ENCODE assay signal across 20 mouse cellular contexts in the genomic region with DNA sequence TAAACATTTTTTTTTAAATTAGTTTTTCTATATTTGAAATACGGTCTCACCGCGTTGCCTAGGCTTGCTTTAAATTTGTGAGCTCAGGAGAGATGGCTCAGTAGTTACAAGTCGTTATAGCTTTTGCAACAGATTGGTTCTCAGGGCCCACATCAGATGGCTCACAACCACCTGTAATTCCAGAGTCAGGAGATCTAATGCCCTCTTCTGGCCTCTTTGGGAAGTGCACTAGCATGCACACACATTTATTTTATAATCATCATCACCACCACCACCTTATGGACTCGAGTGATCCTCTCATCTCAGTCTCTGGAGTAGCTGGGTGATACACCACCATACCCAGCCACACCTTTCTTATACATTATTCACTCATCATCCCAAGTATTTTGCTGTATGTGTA.
A peak's percentile ranks its signal among the peaks of the same experiment; 100 is the strongest.
DNase-seq lines count a peak whose midpoint lies in the region; ATAC-seq and TF ChIP-seq lines count a peak whose summit lies in the region.
"Had no signal": no experiment of that assay in that cellular context is flagged by ENCODE, and none has a peak within 500 bp of the region (broad histone marks: within the 10 kb centered on the region; RNA-seq: fewer than 3 reads in every experiment).

No protein-coding gene starts in this region.

- H3K4me3 ChIP-seq in intestine, embryonic 14.5 days (ENCODE audit: low read depth, low read length): no peak overlapping the region
- H3K4me3 ChIP-seq in intestine, embryonic 15.5 days (replicated peaks): no peak overlapping the region
- H3K4me3 ChIP-seq in midbrain, embryonic 10.5 days: no peak overlapping the region
- no peak overlapping the region for H3K4me3 ChIP-seq in midbrain, embryonic 11.5 days (ENCODE audit: low read depth, low read length)
- H3K4me3 ChIP-seq in E14TG2a.4 (replicated peaks; ENCODE audit: low read length): no peak overlapping the region
- H3K4me3 ChIP-seq: forebrain, embryonic 12.5 days; heart, embryonic 13.5 days; limb, embryonic 12.5 days; midbrain, embryonic 12.5 days; myocyte had no signal

- H3K9ac ChIP-seq in intestine, embryonic 14.5 days (ENCODE audit: low read length): no peak overlapping the region
- no peak overlapping the region for H3K9ac ChIP-seq in intestine, embryonic 15.5 days
- H3K9ac ChIP-seq in midbrain, embryonic 11.5 days (ENCODE audit: low read length): no peak overlapping the region
- H3K9ac ChIP-seq: forebrain, embryonic 12.5 days; heart, embryonic 13.5 days; limb, embryonic 12.5 days; liver, embryonic 14.5 days; midbrain, embryonic 12.5 days had no signal

- no peak overlapping the region for H3K27ac ChIP-seq in intestine, embryonic 14.5 days (ENCODE audit: low read depth)
- H3K27ac ChIP-seq in intestine, embryonic 15.5 days: no peak overlapping the region
- no peak overlapping the region for H3K27ac ChIP-seq in midbrain, embryonic 10.5 days (replicated peaks)
- H3K27ac ChIP-seq in midbrain, embryonic 11.5 days (ENCODE audit: low read depth, low read length): no peak overlapping the region
- H3K27ac ChIP-seq: forebrain, embryonic 12.5 days; heart, embryonic 13.5 days; limb, embryonic 12.5 days; liver, embryonic 14.5 days; midbrain, embryonic 12.5 days had no signal

- no peaks in the 10 kb centered on the region for H3K27me3 ChIP-seq in intestine, embryonic 14.5 days (replicated peaks; ENCODE audit: control insufficient read depth, insufficient read depth, low read length)
- no peaks in the 10 kb centered on the region for H3K27me3 ChIP-seq in intestine, embryonic 15.5 days (replicated peaks)
- H3K27me3 ChIP-seq in midbrain, embryonic 10.5 days (ENCODE audit: low read depth, poor library complexity, severe bottlenecking): peaks cover 32% of the 10 kb centered on the region
- H3K27me3 ChIP-seq in midbrain, embryonic 11.5 days (ENCODE audit: control insufficient read depth, insufficient read depth, low read length): peaks cover 2% of the 10 kb centered on the region; the same call in 1 of the 2 replicates
- no peaks in the 10 kb centered on the region for H3K27me3 ChIP-seq in E14TG2a.4 (ENCODE audit: insufficient read depth, low read length)
- H3K27me3 ChIP-seq: heart, embryonic 13.5 days had no signal

- H3K4me1 ChIP-seq in intestine, embryonic 14.5 days (replicated peaks; ENCODE audit: control insufficient read depth, insufficient read depth, low read length): peaks cover 2% of the 10 kb centered on the region; the same call in 1 of the 2 replicates
- no peaks in the 10 kb centered on the region for H3K4me1 ChIP-seq in intestine, embryonic 15.5 days (replicated peaks)
- H3K4me1 ChIP-seq in midbrain, embryonic 10.5 days: peaks cover 17% of the 10 kb centered on the region
- H3K4me1 ChIP-seq in midbrain, embryonic 11.5 days (ENCODE audit: control insufficient read depth, insufficient read depth, low read length): peaks cover 6% of the 10 kb centered on the region; the same call in 1 of the 2 replicates
- peaks cover 37% of the 10 kb centered on the region for H3K4me1 ChIP-seq in E14TG2a.4 (replicated peaks; ENCODE audit: low read depth, low read length)

- intact Hi-C loops in left cerebral cortex, postnatal 25 days (cut with DNase I): no loop called here

- no peak for ATAC-seq in intestine, embryonic 14.5 days (replicated peaks; ENCODE audit: low FRiP score, low TSS enrichment, low read depth)
- no peak for ATAC-seq in intestine, embryonic 15.5 days
- ATAC-seq in midbrain, embryonic 11.5 days (ENCODE audit: low FRiP score): no peak
- ATAC-seq: hindbrain, embryonic 16.5 days had no signal

- no peaks in the 10 kb centered on the region for H3K36me3 ChIP-seq in intestine, embryonic 14.5 days (ENCODE audit: control insufficient read depth, insufficient read depth, low read length)
- no peaks in the 10 kb centered on the region for H3K36me3 ChIP-seq in intestine, embryonic 15.5 days
- H3K36me3 ChIP-seq in midbrain, embryonic 10.5 days: no peaks in the 10 kb centered on the region
- no peaks in the 10 kb centered on the region for H3K36me3 ChIP-seq in midbrain, embryonic 11.5 days (ENCODE audit: control insufficient read depth, insufficient read depth, low read length)
- H3K36me3 ChIP-seq in E14TG2a.4 (ENCODE audit: insufficient read depth, low read length): no peaks in the 10 kb centered on the region
- H3K36me3 ChIP-seq: forebrain, embryonic 12.5 days; heart, embryonic 13.5 days; limb, embryonic 12.5 days; midbrain, embryonic 12.5 days had no signal

- H3K4me2 ChIP-seq in intestine, embryonic 14.5 days (ENCODE audit: low read length): no peak overlapping the region
- H3K4me2 ChIP-seq in intestine, embryonic 15.5 days (replicated peaks): no peak overlapping the region
- H3K4me2 ChIP-seq in midbrain, embryonic 11.5 days: no peak overlapping the region
- H3K4me2 ChIP-seq: forebrain, embryonic 12.5 days; heart, embryonic 13.5 days; limb, embryonic 12.5 days; midbrain, embryonic 12.5 days had no signal

- peak; percentile 77 for TF ChIP-seq CTCF in E14TG2a.4 (conservative IDR thresholded peaks at IDR 0.05; ENCODE audit: low read length)

- DNase-seq in intestine, embryonic 14.5 days (ENCODE audit: low spot score): peak; percentile 36
- DNase-seq in midbrain, embryonic 10.5 days (ENCODE audit: low spot score): peak; percentile 9
- no peak for DNase-seq in midbrain, embryonic 11.5 days (ENCODE audit: low spot score, missing footprints)
- DNase-seq in induced T-regulatory cell, adult 2 months (ENCODE audit: low read depth): peak; percentile 44
- no peak for DNase-seq in left cerebral cortex, postnatal 25 days (ENCODE audit: low spot score in 2 of 2)
- no peak for DNase-seq in cerebellum, postnatal 25 days
- DNase-seq: adrenal gland, adult 2 months; cerebellum, postnatal 14 days; gastrocnemius, postnatal 36 days; heart, postnatal 4 days; retina, postnatal 1 day had no signal

- 92% methylated on average over 5 of the region's 5 CpGs for WGBS in intestine, embryonic 14.5 days
- 97% methylated on average over 5 of the region's 5 CpGs for WGBS in intestine, embryonic 15.5 days
- 94% methylated on average over 5 of the region's 5 CpGs for WGBS in midbrain, embryonic 10.5 days
- 94% methylated on average over 5 of the region's 5 CpGs for WGBS in midbrain, embryonic 11.5 days

- H3K9me3 ChIP-seq in intestine, embryonic 14.5 days (ENCODE audit: control insufficient read depth, low read length): no peaks in the 10 kb centered on the region
- H3K9me3 ChIP-seq in intestine, embryonic 15.5 days: no peaks in the 10 kb centered on the region
- peaks cover 14% of the 10 kb centered on the region; the same call in 1 of the 2 replicates for H3K9me3 ChIP-seq in midbrain, embryonic 10.5 days (replicated peaks)
- H3K9me3 ChIP-seq in midbrain, embryonic 11.5 days (ENCODE audit: control insufficient read depth, low read length): peaks cover 2% of the 10 kb centered on the region; the same call in 1 of the 2 replicates
- no peaks in the 10 kb centered on the region; the same call in 1 of the 2 replicates for H3K9me3 ChIP-seq in E14TG2a.4 (ENCODE audit: low read length)
- H3K9me3 ChIP-seq: forebrain, embryonic 12.5 days; midbrain, embryonic 12.5 days had no signal

Comparison
In these comparisons a context has a peak if more than half of its experiments do, and no peak if none do; other contexts are left out.
1. DNase-seq: peak in intestine, embryonic 14.5 days (single experiment), midbrain, embryonic 10.5 days (single experiment) and induced T-regulatory cell, adult 2 months (single experiment); none in midbrain, embryonic 11.5 days (single experiment), left cerebral cortex, postnatal 25 days (0 of 2) and cerebellum, postnatal 25 days (0 of 2).